Mouse (Mus musculus) urinary bladder, postnatal 14 days (tissue): Measurements from ENCODE around the gene Abca6.

Source experiments
- DNase-seq: peaks from one replicate; pipeline ENCODE4 v3.0.0; 2021; ENCODE audit warnings: low spot score

Abca6 gene

GRCm38 (mm10) chr11:110196561-110197306 is 54.8 kb downstream of the Abca6 start:
- DNase-seq = no peak

GRCm38 (mm10) chr11:110195310-110195709 is 56.3 kb downstream of the Abca6 start:
- DNase-seq = no peak

- DNase-seq = no peak
Measured at GRCm38 (mm10) chr11:110171212-110171611, 80.4 kb downstream of the Abca6 start.

GRCm38 (mm10) chr11:110167459-110168251 is 83.9 kb downstream of the Abca6 start, which contains the start of gene Abca9:
Gene Abca9 (minus strand): TSS chr11:110168196.
- DNase-seq = peak; percentile 16

- DNase-seq = no peak
Measured at GRCm38 (mm10) chr11:110165822-110166221, 85.8 kb downstream of the Abca6 start.

GRCm38 (mm10) chr11:110165409-110165808 is 86.2 kb downstream of the Abca6 start:
- no peak for DNase-seq

- no peak for DNase-seq
Measured at GRCm38 (mm10) chr11:110157059-110157458, 94.5 kb downstream of the Abca6 start.

GRCm38 (mm10) chr11:110155985-110156384 is 95.6 kb downstream of the Abca6 start:
- no peak for DNase-seq

- DNase-seq = no peak
Measured at GRCm38 (mm10) chr11:110147640-110148039, 103.9 kb downstream of the Abca6 start.

GRCm38 (mm10) chr11:110145421-110145820 is 106.2 kb downstream of the Abca6 start:
- no peak for DNase-seq

GRCm38 (mm10) chr11:110130760-110131159 is 120.8 kb downstream of the Abca6 start:
- DNase-seq = no peak
